Mouse (Mus musculus): ENCODE measurements around the gene 2900011O08Rik. TPM values are rescaled to one million over a fixed set of nuclear protein-coding genes. Genes with fewer than 3 reads are reported as not detected.
"Not testable (repeated sequence)": the region's sequence is repeated elsewhere in the genome, so short reads cannot be mapped to it uniquely, and the experiment has no call there.

Gene 2900011O08Rik
- polyA plus RNA-seq, 1 experiment from 2014 or later = 2.9 TPM

- H3K4me1 ChIP-seq (replicated peaks; ENCODE audit: control insufficient read depth, insufficient read depth, low read length); H3K9ac ChIP-seq (ENCODE audit: low read length); H3K4me2 ChIP-seq (ENCODE audit: low read length); H3K9me3 ChIP-seq (ENCODE audit: control insufficient read depth, low read length); H3K4me3 ChIP-seq (ENCODE audit: low read depth, low read length); ATAC-seq (replicated peaks; ENCODE audit: low FRiP score, low TSS enrichment, low read depth); H3K27me3 ChIP-seq (replicated peaks; ENCODE audit: control insufficient read depth, insufficient read depth, low read length); H3K36me3 ChIP-seq (ENCODE audit: control insufficient read depth, insufficient read depth, low read length); DNase-seq (ENCODE audit: low spot score); H3K27ac ChIP-seq (ENCODE audit: low read depth): not testable (repeated sequence)
- WGBS = 88% methylated on average over 4 of the region's 4 CpGs
Observed at GRCm38 (mm10) chr16:14066571-14066970, 80.2 kb downstream of the 2900011O08Rik start.

- H3K27me3 ChIP-seq (replicated peaks; ENCODE audit: control insufficient read depth, insufficient read depth, low read length); H3K36me3 ChIP-seq (ENCODE audit: control insufficient read depth, insufficient read depth, low read length); H3K4me3 ChIP-seq (ENCODE audit: low read depth, low read length); H3K9me3 ChIP-seq (ENCODE audit: control insufficient read depth, low read length); ATAC-seq (replicated peaks; ENCODE audit: low FRiP score, low TSS enrichment, low read depth); H3K27ac ChIP-seq (ENCODE audit: low read depth); H3K4me1 ChIP-seq (replicated peaks; ENCODE audit: control insufficient read depth, insufficient read depth, low read length); H3K9ac ChIP-seq (ENCODE audit: low read length); DNase-seq (ENCODE audit: low spot score); H3K4me2 ChIP-seq (ENCODE audit: low read length): not testable (repeated sequence)
- 76% methylated on average over 2 of the region's 2 CpGs for WGBS
Observed at GRCm38 (mm10) chr16:14068701-14069100, 82.3 kb downstream of the 2900011O08Rik start.

- DNase-seq (ENCODE audit: low spot score) (no peak), ATAC-seq (replicated peaks; ENCODE audit: low FRiP score, low TSS enrichment, low read depth) (no peak)
- Histone ChIP-seq H3K4me2 (ENCODE audit: low read length) (no peak overlapping the region), H3K9ac (ENCODE audit: low read length) (no peak overlapping the region), H3K9me3 (ENCODE audit: control insufficient read depth, low read length) (no peaks in the 10 kb centered on the region), H3K4me3 (ENCODE audit: low read depth, low read length) (no peak overlapping the region), H3K27me3 (replicated peaks; ENCODE audit: control insufficient read depth, insufficient read depth, low read length) (no peaks in the 10 kb centered on the region), H3K27ac (ENCODE audit: low read depth) (no peak overlapping the region), H3K4me1 (replicated peaks; ENCODE audit: control insufficient read depth, insufficient read depth, low read length) (no peaks in the 10 kb centered on the region), H3K36me3 (ENCODE audit: control insufficient read depth, insufficient read depth, low read length) (no peaks in the 10 kb centered on the region)
- 76% methylated on average over 5 of the region's 5 CpGs for WGBS
Observed at GRCm38 (mm10) chr16:14070471-14071169, 84.2 kb downstream of the 2900011O08Rik start.

DNA sequence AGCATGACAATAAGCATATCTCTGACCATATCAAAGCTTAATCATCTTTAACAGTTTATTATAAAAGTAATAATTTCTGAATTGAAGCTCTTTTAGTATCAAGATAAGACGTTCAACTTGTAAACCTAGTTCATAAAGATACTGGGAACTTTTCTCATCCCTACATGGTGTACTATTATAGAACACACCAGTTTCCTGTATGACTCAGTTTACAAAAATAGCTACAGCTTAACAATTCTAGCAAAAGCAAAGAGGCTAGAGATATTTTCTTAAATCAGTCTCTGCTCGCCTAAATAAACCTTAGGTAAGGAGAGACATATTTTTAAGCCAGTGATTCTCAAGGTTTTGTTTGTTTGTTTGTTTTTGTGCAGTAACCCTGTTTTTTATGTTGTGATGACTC, 96.5 kb downstream of the 2900011O08Rik start:
- H3K4me1 ChIP-seq (replicated peaks; ENCODE audit: control insufficient read depth, insufficient read depth, low read length) = no peaks in the 10 kb centered on the region
- H3K9ac ChIP-seq (ENCODE audit: low read length) = no peak overlapping the region
- H3K27me3 ChIP-seq (replicated peaks; ENCODE audit: control insufficient read depth, insufficient read depth, low read length) = no peaks in the 10 kb centered on the region
- ATAC-seq (replicated peaks; ENCODE audit: low FRiP score, low TSS enrichment, low read depth) = no peak
- no peak overlapping the region for H3K4me3 ChIP-seq (ENCODE audit: low read depth, low read length)
- no peaks in the 10 kb centered on the region for H3K36me3 ChIP-seq (ENCODE audit: control insufficient read depth, insufficient read depth, low read length)
- WGBS = 79% methylated on average over 2 of the region's 2 CpGs
- no peak for DNase-seq (ENCODE audit: low spot score)
- H3K9me3 ChIP-seq (ENCODE audit: control insufficient read depth, low read length) = no peaks in the 10 kb centered on the region
- H3K4me2 ChIP-seq (ENCODE audit: low read length) = no peak overlapping the region
- no peak overlapping the region for H3K27ac ChIP-seq (ENCODE audit: low read depth)

- DNase-seq (ENCODE audit: low spot score) = no peak
- 59% methylated on average over 3 of the region's 3 CpGs for WGBS
- Histone ChIP-seq H3K27ac (ENCODE audit: low read depth) (no peak overlapping the region), H3K4me2 (ENCODE audit: low read length) (no peak overlapping the region), H3K9me3 (ENCODE audit: control insufficient read depth, low read length) (no peaks in the 10 kb centered on the region), H3K4me3 (ENCODE audit: low read depth, low read length) (no peak overlapping the region), H3K9ac (ENCODE audit: low read length) (no peak overlapping the region), H3K27me3 (replicated peaks; ENCODE audit: control insufficient read depth, insufficient read depth, low read length) (no peaks in the 10 kb centered on the region), H3K36me3 (ENCODE audit: control insufficient read depth, insufficient read depth, low read length) (no peaks in the 10 kb centered on the region), H3K4me1 (replicated peaks; ENCODE audit: control insufficient read depth, insufficient read depth, low read length) (no peaks in the 10 kb centered on the region)
- ATAC-seq (replicated peaks; ENCODE audit: low FRiP score, low TSS enrichment, low read depth) = no peak
Observed at GRCm38 (mm10) chr16:14088249-14088648, 101.8 kb downstream of the 2900011O08Rik start.

DNA sequence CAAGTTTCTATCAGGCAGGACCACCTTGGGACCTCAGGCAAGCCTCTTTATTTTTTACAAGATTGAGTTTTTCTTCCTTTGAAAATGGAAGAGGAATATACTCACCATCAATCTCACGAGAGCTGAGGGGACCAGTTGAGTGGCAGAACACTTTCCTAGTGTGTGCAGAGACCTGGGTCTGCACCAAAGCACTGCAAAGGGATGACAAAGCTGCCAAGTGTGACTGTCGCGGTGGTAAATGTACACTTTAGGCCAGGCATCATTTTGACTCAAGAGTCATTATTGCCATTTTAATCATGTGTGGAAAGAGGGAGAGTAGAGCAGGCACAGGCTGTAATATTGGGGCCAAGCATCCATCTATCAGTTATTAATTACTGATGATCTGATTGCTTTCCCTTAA, 102.9 kb downstream of the 2900011O08Rik start:
- WGBS = 77% methylated on average over 3 of the region's 3 CpGs
- no peak for ATAC-seq (replicated peaks; ENCODE audit: low FRiP score, low TSS enrichment, low read depth)

DNA sequence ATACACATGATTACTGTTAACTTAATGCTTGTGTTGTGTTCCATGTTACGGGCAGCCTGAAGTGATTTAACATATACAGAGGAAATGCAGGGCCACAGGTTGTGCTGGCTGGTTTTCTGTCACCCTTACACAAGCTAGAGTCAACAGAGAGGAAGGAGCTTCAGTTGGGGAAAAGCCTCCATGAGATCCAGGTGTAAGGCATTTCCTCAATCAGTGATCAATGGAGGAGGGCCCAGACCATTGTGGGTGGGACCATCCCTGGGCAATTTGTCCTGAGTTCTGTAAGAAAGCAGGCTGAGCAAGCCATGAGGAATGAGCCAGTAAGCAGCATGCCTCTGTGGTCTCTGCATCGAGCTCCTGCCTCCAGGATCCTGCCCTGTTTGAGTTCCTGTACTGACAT, 105.4 kb downstream of the 2900011O08Rik start:
- 53% methylated on average over 2 of the region's 2 CpGs for WGBS
- no peaks in the 10 kb centered on the region for H3K9me3 ChIP-seq (ENCODE audit: control insufficient read depth, low read length)
- DNase-seq (ENCODE audit: low spot score) = no peak

More for the DNA sequence above, 102.9 kb downstream of the 2900011O08Rik start:
- Histone ChIP-seq H3K27me3 (replicated peaks; ENCODE audit: control insufficient read depth, insufficient read depth, low read length) (no peaks in the 10 kb centered on the region), H3K4me3 (ENCODE audit: low read depth, low read length) (no peak overlapping the region), H3K36me3 (ENCODE audit: control insufficient read depth, insufficient read depth, low read length) (no peaks in the 10 kb centered on the region), H3K9ac (ENCODE audit: low read length) (no peak overlapping the region), H3K27ac (ENCODE audit: low read depth) (no peak overlapping the region), H3K4me2 (ENCODE audit: low read length) (no peak overlapping the region), H3K4me1 (replicated peaks; ENCODE audit: control insufficient read depth, insufficient read depth, low read length) (no peaks in the 10 kb centered on the region), H3K9me3 (ENCODE audit: control insufficient read depth, low read length) (no peaks in the 10 kb centered on the region)
- DNase-seq (ENCODE audit: low spot score) = no peak

DNA sequence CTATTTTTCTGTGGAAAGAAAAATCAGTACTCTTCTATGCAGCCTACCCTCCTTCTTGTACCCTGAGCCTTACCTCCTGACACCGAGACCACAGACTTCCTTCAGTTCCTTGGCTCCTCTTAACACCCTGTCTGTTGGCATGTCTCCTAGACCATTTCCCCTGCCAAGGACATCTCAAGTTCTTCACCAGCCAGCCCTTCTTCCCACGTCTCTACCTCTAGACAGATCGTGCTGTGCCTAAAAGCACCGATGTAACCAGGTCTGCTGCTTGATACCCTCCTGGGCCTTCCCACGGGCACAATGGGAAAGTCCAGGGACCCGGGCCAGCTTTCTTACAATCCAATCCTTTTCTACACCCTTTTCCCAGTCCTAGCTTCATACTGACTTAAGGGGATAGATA, 119.5 kb downstream of the 2900011O08Rik start:
- Histone ChIP-seq H3K27me3 (replicated peaks; ENCODE audit: control insufficient read depth, insufficient read depth, low read length) (no peaks in the 10 kb centered on the region), H3K9ac (ENCODE audit: low read length) (no peak overlapping the region), H3K4me3 (ENCODE audit: low read depth, low read length) (no peak overlapping the region), H3K9me3 (ENCODE audit: control insufficient read depth, low read length) (no peaks in the 10 kb centered on the region), H3K36me3 (ENCODE audit: control insufficient read depth, insufficient read depth, low read length) (peaks cover 23% of the 10 kb centered on the region), H3K27ac (ENCODE audit: low read depth) (no peak overlapping the region), H3K4me2 (ENCODE audit: low read length) (no peak overlapping the region), H3K4me1 (replicated peaks; ENCODE audit: control insufficient read depth, insufficient read depth, low read length) (no peaks in the 10 kb centered on the region)
- ATAC-seq (replicated peaks; ENCODE audit: low FRiP score, low TSS enrichment, low read depth) (no peak), DNase-seq (ENCODE audit: low spot score) (no peak)
- 90% methylated on average over 6 of the region's 6 CpGs for WGBS

More for the DNA sequence above, 105.4 kb downstream of the 2900011O08Rik start:
- H3K4me3 ChIP-seq (ENCODE audit: low read depth, low read length) = no peak overlapping the region
- H3K9ac ChIP-seq (ENCODE audit: low read length) = no peak overlapping the region
- H3K4me1 ChIP-seq (replicated peaks; ENCODE audit: control insufficient read depth, insufficient read depth, low read length) = no peaks in the 10 kb centered on the region
- H3K36me3 ChIP-seq (ENCODE audit: control insufficient read depth, insufficient read depth, low read length) = no peaks in the 10 kb centered on the region
- H3K27ac ChIP-seq (ENCODE audit: low read depth) = no peak overlapping the region
- ATAC-seq (replicated peaks; ENCODE audit: low FRiP score, low TSS enrichment, low read depth) = no peak
- no peak overlapping the region for H3K4me2 ChIP-seq (ENCODE audit: low read length)
- no peaks in the 10 kb centered on the region for H3K27me3 ChIP-seq (replicated peaks; ENCODE audit: control insufficient read depth, insufficient read depth, low read length)

- Histone ChIP-seq H3K27me3 (replicated peaks; ENCODE audit: control insufficient read depth, insufficient read depth, low read length) (no peaks in the 10 kb centered on the region), H3K9me3 (ENCODE audit: control insufficient read depth, low read length) (no peaks in the 10 kb centered on the region), H3K4me2 (ENCODE audit: low read length) (no peak overlapping the region), H3K9ac (ENCODE audit: low read length) (no peak overlapping the region), H3K4me3 (ENCODE audit: low read depth, low read length) (no peak overlapping the region), H3K27ac (ENCODE audit: low read depth) (no peak overlapping the region), H3K4me1 (replicated peaks; ENCODE audit: control insufficient read depth, insufficient read depth, low read length) (no peaks in the 10 kb centered on the region), H3K36me3 (ENCODE audit: control insufficient read depth, insufficient read depth, low read length) (peaks cover 58% of the 10 kb centered on the region)
- WGBS = 81% methylated on average over 3 of the region's 3 CpGs
- ATAC-seq (replicated peaks; ENCODE audit: low FRiP score, low TSS enrichment, low read depth) (no peak), DNase-seq (ENCODE audit: low spot score) (no peak)
Observed at GRCm38 (mm10) chr16:14109651-14110230, 123.3 kb downstream of the 2900011O08Rik start.
